ENCODE assay signal across 12 mouse cellular contexts in genomic region chr17:55963171-55963570, GRCm38 (mm10). TPM values are rescaled to one million over a fixed set of nuclear protein-coding genes. Genes with fewer than 3 reads are reported as not detected.
A peak's percentile ranks its signal among the peaks of the same experiment; 100 is the strongest.
DNase-seq lines count a peak whose midpoint lies in the region; ATAC-seq and TF ChIP-seq lines count a peak whose summit lies in the region.
"Had no signal": no experiment of that assay in that cellular context is flagged by ENCODE, and none has a peak within 500 bp of the region (broad histone marks: within the 10 kb centered on the region; RNA-seq: fewer than 3 reads in every experiment).

No protein-coding gene starts in this region.

- intact Hi-C loops in left cerebral cortex, postnatal 14 days (cut with DNase I) = no loop called here

- H3K4me1 ChIP-seq in hindbrain, embryonic 12.5 days = peaks cover 21% of the 10 kb centered on the region
- peaks cover 12% of the 10 kb centered on the region for H3K4me1 ChIP-seq in hindbrain, embryonic 16.5 days (ENCODE audit: control insufficient read depth, insufficient read depth, low read depth, low read length)
- H3K4me1 ChIP-seq in embryonic facial prominence, embryonic 13.5 days = peaks cover 18% of the 10 kb centered on the region
- 0 out of 2 replicates have a peak, but pooled peaks cover 4% of the 10 kb centered on the region for H3K4me1 ChIP-seq in stomach, postnatal 0 days (replicated peaks; ENCODE audit: control insufficient read depth, insufficient read depth)

- DNase-seq in testis, postnatal 10 days (ENCODE audit: low spot score) = peak; percentile 40
- DNase-seq in testis, postnatal 14 days (ENCODE audit: low spot score) = no peak
- DNase-seq in stomach, postnatal 0 days (ENCODE audit: low spot score) = peak; percentile 16
- DNase-seq in left cerebral cortex, postnatal 14 days (ENCODE audit: low spot score in 2 of 2) = no peak
- DNase-seq: kidney, postnatal 14 days; right cerebral cortex, adult 18-20 months had no signal

- peak overlapping the region; percentile 23; the same call in 1 of the 2 replicates for H3K27ac ChIP-seq in hindbrain, embryonic 12.5 days
- H3K27ac ChIP-seq in hindbrain, embryonic 16.5 days (ENCODE audit: low read depth, low read length) = no peak overlapping the region
- H3K27ac ChIP-seq in embryonic facial prominence, embryonic 13.5 days = peak overlapping the region; percentile 30
- no peak overlapping the region for H3K27ac ChIP-seq in stomach, postnatal 0 days (replicated peaks)
- H3K27ac ChIP-seq: embryonic facial prominence, embryonic 15.5 days; hindbrain, postnatal 0 days had no signal

- H3K4me3 ChIP-seq in hindbrain, embryonic 12.5 days = no peak overlapping the region
- no peak overlapping the region for H3K4me3 ChIP-seq in hindbrain, embryonic 16.5 days (ENCODE audit: low read length)
- H3K4me3 ChIP-seq in embryonic facial prominence, embryonic 13.5 days = no peak overlapping the region
- no peak overlapping the region for H3K4me3 ChIP-seq in stomach, postnatal 0 days (ENCODE audit: low read depth, low read length)
- H3K4me3 ChIP-seq: embryonic facial prominence, embryonic 15.5 days had no signal

- no peaks in the 10 kb centered on the region for H3K27me3 ChIP-seq in hindbrain, embryonic 12.5 days
- no peaks in the 10 kb centered on the region for H3K27me3 ChIP-seq in hindbrain, embryonic 16.5 days (replicated peaks; ENCODE audit: control insufficient read depth, insufficient read depth, low read length)
- no peaks in the 10 kb centered on the region for H3K27me3 ChIP-seq in embryonic facial prominence, embryonic 13.5 days
- no peaks in the 10 kb centered on the region for H3K27me3 ChIP-seq in stomach, postnatal 0 days (ENCODE audit: control insufficient read depth, insufficient read depth, low read length)
- H3K27me3 ChIP-seq: embryonic facial prominence, embryonic 15.5 days had no signal

- no peaks in the 10 kb centered on the region for H3K9me3 ChIP-seq in hindbrain, embryonic 12.5 days (replicated peaks)
- H3K9me3 ChIP-seq in hindbrain, embryonic 16.5 days (ENCODE audit: control insufficient read depth, low read length) = no peaks in the 10 kb centered on the region
- no peaks in the 10 kb centered on the region for H3K9me3 ChIP-seq in embryonic facial prominence, embryonic 13.5 days
- no peaks in the 10 kb centered on the region for H3K9me3 ChIP-seq in stomach, postnatal 0 days (ENCODE audit: control insufficient read depth, low read length)
- H3K9me3 ChIP-seq: embryonic facial prominence, embryonic 15.5 days had no signal

- peaks cover 54% of the 10 kb centered on the region for H3K36me3 ChIP-seq in hindbrain, embryonic 12.5 days
- peaks cover 17% of the 10 kb centered on the region; the same call in 1 of the 2 replicates for H3K36me3 ChIP-seq in hindbrain, embryonic 16.5 days (ENCODE audit: control insufficient read depth, insufficient read depth, low read length)
- peaks cover 61% of the 10 kb centered on the region for H3K36me3 ChIP-seq in embryonic facial prominence, embryonic 13.5 days
- H3K36me3 ChIP-seq in stomach, postnatal 0 days (ENCODE audit: control insufficient read depth, insufficient read depth, low read length) = peaks cover 22% of the 10 kb centered on the region

- no peak for TF ChIP-seq EP300 in stomach, postnatal 0 days (optimal IDR thresholded peaks at IDR 0.05)

- TF ChIP-seq CTCF in stomach, postnatal 0 days (IDR thresholded peaks at IDR 0.05; ENCODE audit: low read depth) = no peak

- ATAC-seq in hindbrain, embryonic 12.5 days (ENCODE audit: low FRiP score) = no peak
- no peak for ATAC-seq in hindbrain, embryonic 16.5 days
- no peak for ATAC-seq in embryonic facial prominence, embryonic 13.5 days (ENCODE audit: insufficient number of reproducible peaks, insufficient read depth, low FRiP score, low TSS enrichment, low read depth)
- no peak for ATAC-seq in stomach, postnatal 0 days (ENCODE audit: low FRiP score, low TSS enrichment)
- ATAC-seq: activated CD4-positive, CD25-positive, alpha-beta regulatory T cell, adult 4 months; hindbrain, postnatal 0 days had no signal

- H3K9ac ChIP-seq in hindbrain, embryonic 12.5 days = no peak overlapping the region
- no peak overlapping the region for H3K9ac ChIP-seq in hindbrain, embryonic 16.5 days (ENCODE audit: low read depth, low read length)
- H3K9ac ChIP-seq in embryonic facial prominence, embryonic 13.5 days = peak overlapping the region; percentile 22; the same call in 1 of the 2 replicates
- H3K9ac ChIP-seq in stomach, postnatal 0 days (ENCODE audit: low read length) = no peak overlapping the region
- H3K9ac ChIP-seq: embryonic facial prominence, embryonic 15.5 days had no signal

- WGBS in hindbrain, embryonic 12.5 days = 82% methylated on average over 14 of the region's 14 CpGs
- WGBS in hindbrain, embryonic 16.5 days = 79% methylated on average over 14 of the region's 14 CpGs
- WGBS in embryonic facial prominence, embryonic 13.5 days = 69% methylated on average over 14 of the region's 14 CpGs
- WGBS in stomach, postnatal 0 days = 67% methylated on average over 14 of the region's 14 CpGs

- no peak overlapping the region for H3K4me2 ChIP-seq in hindbrain, embryonic 12.5 days (replicated peaks)
- H3K4me2 ChIP-seq in hindbrain, embryonic 16.5 days (ENCODE audit: low read length) = no peak overlapping the region
- no peak overlapping the region for H3K4me2 ChIP-seq in embryonic facial prominence, embryonic 13.5 days
- H3K4me2 ChIP-seq in stomach, postnatal 0 days (replicated peaks; ENCODE audit: low read depth) = no peak overlapping the region
- H3K4me2 ChIP-seq: embryonic facial prominence, embryonic 15.5 days had no signal

RNA-seq across cellular contexts. Expression of gene Yju2, which starts 4.3 kb away (rescaled TPM):
- polyA plus RNA-seq in hindbrain, embryonic 12.5 days (2016; fragmentation: Nextera tagmentation; extraction: Ambion mirVana) = 24.1 and 26.7 TPM in 2 replicates
- polyA plus RNA-seq in hindbrain, embryonic 16.5 days (2015; fragmentation: Nextera tagmentation; extraction: Ambion mirVana) = 20.5 and 23.2 TPM in 2 replicates
- polyA plus RNA-seq in embryonic facial prominence, embryonic 13.5 days (2015; fragmentation: Nextera tagmentation; extraction: Ambion mirVana) = 27.0 and 29.5 TPM in 2 replicates
- 12.5 and 12.6 TPM in 2 replicates for polyA plus RNA-seq in stomach, postnatal 0 days (2015; fragmentation: Nextera tagmentation; extraction: Ambion mirVana)
- 10 to 100 TPM; 14.2 to 15.0 TPM for total RNA-seq in left cerebral cortex, postnatal 14 days (2021)

RNA-seq across cellular contexts. Expression of gene Shd, which starts 7.1 kb away (rescaled TPM):
- polyA plus RNA-seq in hindbrain, embryonic 12.5 days (2016; fragmentation: Nextera tagmentation; extraction: Ambion mirVana) = 133 and 135 TPM in 2 replicates
- 177 and 182 TPM in 2 replicates for polyA plus RNA-seq in hindbrain, embryonic 16.5 days (2015; fragmentation: Nextera tagmentation; extraction: Ambion mirVana)
- polyA plus RNA-seq in embryonic facial prominence, embryonic 13.5 days (2015; fragmentation: Nextera tagmentation; extraction: Ambion mirVana) = 35.2 and 35.5 TPM in 2 replicates
- polyA plus RNA-seq in stomach, postnatal 0 days (2015; fragmentation: Nextera tagmentation; extraction: Ambion mirVana) = 3.2 and 3.4 TPM in 2 replicates
- 10 to 100 TPM; 34.3 to 39.5 TPM for total RNA-seq in left cerebral cortex, postnatal 14 days (2021)
- polyA plus RNA-seq: activated CD4-positive, CD25-positive, alpha-beta regulatory T cell, adult 4 months had no signal

RNA-seq across cellular contexts. Expression of gene Ebi3, which starts 10.7 kb away (rescaled TPM):
- 2.6 and 4.4 TPM in 2 replicates for polyA plus RNA-seq in hindbrain, embryonic 12.5 days (2016; fragmentation: Nextera tagmentation; extraction: Ambion mirVana)
- 6.3 and 7.2 TPM in 2 replicates for polyA plus RNA-seq in hindbrain, embryonic 16.5 days (2015; fragmentation: Nextera tagmentation; extraction: Ambion mirVana)
- polyA plus RNA-seq in embryonic facial prominence, embryonic 13.5 days (2015; fragmentation: Nextera tagmentation; extraction: Ambion mirVana) = 1.3 and 1.9 TPM in 2 replicates
- 2.7 and 3.1 TPM in 2 replicates for polyA plus RNA-seq in stomach, postnatal 0 days (2015; fragmentation: Nextera tagmentation; extraction: Ambion mirVana)
- 1 to 10 TPM; 2.0 to 3.3 TPM for total RNA-seq in left cerebral cortex, postnatal 14 days (2021)

RNA-seq across cellular contexts. Expression of gene Zfp119b, which starts 13.9 kb away (rescaled TPM):
- 6.2 and 6.3 TPM in 2 replicates for polyA plus RNA-seq in hindbrain, embryonic 12.5 days (2016; fragmentation: Nextera tagmentation; extraction: Ambion mirVana)
- 6.9 and 8.7 TPM in 2 replicates for polyA plus RNA-seq in hindbrain, embryonic 16.5 days (2015; fragmentation: Nextera tagmentation; extraction: Ambion mirVana)
- polyA plus RNA-seq in embryonic facial prominence, embryonic 13.5 days (2015; fragmentation: Nextera tagmentation; extraction: Ambion mirVana) = 5.8 and 7.2 TPM in 2 replicates
- 4.9 and 5.8 TPM in 2 replicates for polyA plus RNA-seq in stomach, postnatal 0 days (2015; fragmentation: Nextera tagmentation; extraction: Ambion mirVana)
- total RNA-seq in left cerebral cortex, postnatal 14 days (2021) = 1 to 10 TPM; 2.9 to 3.6 TPM

RNA-seq across cellular contexts. Expression of gene Fsd1, which starts 23.1 kb away (rescaled TPM):
- polyA plus RNA-seq in hindbrain, embryonic 12.5 days (2016; fragmentation: Nextera tagmentation; extraction: Ambion mirVana) = 96.4 and 103 TPM in 2 replicates
- polyA plus RNA-seq in hindbrain, embryonic 16.5 days (2015; fragmentation: Nextera tagmentation; extraction: Ambion mirVana) = 227 and 252 TPM in 2 replicates
- 31.9 and 40.5 TPM in 2 replicates for polyA plus RNA-seq in embryonic facial prominence, embryonic 13.5 days (2015; fragmentation: Nextera tagmentation; extraction: Ambion mirVana)
- 2.7 and 3.5 TPM in 2 replicates for polyA plus RNA-seq in stomach, postnatal 0 days (2015; fragmentation: Nextera tagmentation; extraction: Ambion mirVana)
- total RNA-seq in left cerebral cortex, postnatal 14 days (2021) = 10 to 100 TPM; 89.9 to 97.3 TPM
- polyA plus RNA-seq: activated CD4-positive, CD25-positive, alpha-beta regulatory T cell, adult 4 months had no signal

Comparison
In these comparisons a context has a peak if more than half of its experiments do, and no peak if none do; other contexts are left out.
1. H3K27ac ChIP-seq: peak in hindbrain, embryonic 12.5 days (single experiment) and embryonic facial prominence, embryonic 13.5 days (single experiment); none in hindbrain, embryonic 16.5 days (single experiment) and stomach, postnatal 0 days (single experiment).
2. DNase-seq: peak in testis, postnatal 10 days (single experiment) and stomach, postnatal 0 days (single experiment); none in testis, postnatal 14 days (single experiment) and left cerebral cortex, postnatal 14 days (0 of 2).